Mouse (Mus musculus) WW6 (cell line): ENCODE results near the gene Zc3hav1.

Experiments used
- DNase-seq: peaks from one replicate; pipeline ENCODE4 v3.0.0-alpha.2; 2013; ENCODE audit warnings: low read depth, low spot score

Zc3hav1 gene

GRCm38 (mm10) chr6:38297580-38298245 is 56.7 kb downstream of the Zc3hav1 start:
- no peak for DNase-seq

DNA sequence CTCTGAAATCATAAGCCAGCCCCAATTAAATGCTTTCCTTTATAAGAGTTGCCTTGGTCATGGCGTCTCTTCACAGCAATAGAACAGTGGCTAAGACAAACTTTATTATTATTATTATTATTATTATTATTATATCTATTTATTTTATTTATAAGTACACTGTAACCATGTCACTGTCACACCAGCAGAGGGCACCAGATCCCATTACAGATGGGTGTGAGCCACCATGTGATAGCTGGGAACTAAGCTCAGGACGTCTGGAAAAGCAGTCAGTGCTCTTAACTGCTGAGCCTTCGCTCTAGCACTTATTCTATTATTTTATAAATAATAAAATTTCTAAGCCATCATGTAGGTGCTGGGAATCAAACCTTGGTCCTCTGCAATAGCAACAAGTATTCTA is 60.7 kb downstream of the Zc3hav1 start:
- DNase-seq, result no peak

DNA sequence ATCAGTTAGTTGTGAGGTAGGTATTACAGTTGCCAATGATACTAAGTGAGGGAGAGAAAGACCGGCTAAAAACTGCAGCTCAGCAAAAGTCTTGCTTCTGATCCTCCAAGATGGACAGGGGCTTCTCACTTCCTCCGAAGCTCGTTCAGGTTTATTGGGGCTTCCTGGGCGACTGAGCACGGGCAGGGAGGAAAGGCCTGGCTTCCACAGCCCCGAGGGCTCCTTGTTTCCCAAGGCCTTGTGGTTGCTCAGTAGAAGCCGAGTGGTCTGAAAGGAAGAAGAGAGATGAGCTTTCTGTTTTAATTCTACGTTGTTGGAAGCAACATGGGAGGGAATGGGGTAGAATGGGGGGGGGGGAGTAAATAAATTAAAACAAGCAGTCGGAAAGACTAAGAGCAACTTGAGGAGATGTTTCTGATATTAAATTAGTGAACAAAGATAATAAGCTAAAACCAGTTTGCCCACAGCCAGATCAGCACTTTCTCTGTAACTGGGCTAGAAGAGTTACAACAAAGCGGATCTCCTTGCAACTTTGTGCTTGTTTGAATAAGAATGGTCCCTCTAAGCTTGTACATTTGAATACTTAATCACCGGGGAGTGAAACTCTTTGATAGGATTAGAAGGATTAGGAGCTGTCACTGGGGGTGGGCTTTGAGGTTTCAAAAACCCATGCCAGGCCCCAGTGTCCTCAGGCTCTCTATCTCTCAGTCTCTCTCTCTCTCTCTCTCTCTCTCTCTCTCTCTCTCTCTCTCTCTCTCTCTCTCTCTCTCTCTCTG is 61.3 kb downstream of the Zc3hav1 start:
- DNase-seq, result no peak

DNA sequence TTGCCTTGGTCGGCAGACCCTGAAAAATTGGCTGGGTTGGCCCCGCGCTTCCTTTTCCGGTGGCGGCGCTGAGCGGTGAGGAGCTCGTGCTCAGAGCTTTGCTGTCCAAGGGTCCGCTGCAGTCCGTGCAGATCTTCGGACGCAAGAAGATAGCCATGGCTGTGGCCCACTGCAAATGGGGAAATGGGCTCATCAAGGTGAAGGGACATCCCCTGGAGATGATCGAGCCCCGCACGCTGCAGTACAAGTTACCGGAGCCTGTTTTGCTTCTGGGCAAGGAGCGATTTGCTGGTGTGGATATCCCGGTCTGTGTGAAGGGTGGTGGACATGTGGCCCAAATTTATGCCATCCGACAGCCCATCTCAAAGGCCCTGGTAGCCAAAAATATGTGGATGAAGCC is 70.0 kb downstream of the Zc3hav1 start:
- DNase-seq, result no peak

DNA sequence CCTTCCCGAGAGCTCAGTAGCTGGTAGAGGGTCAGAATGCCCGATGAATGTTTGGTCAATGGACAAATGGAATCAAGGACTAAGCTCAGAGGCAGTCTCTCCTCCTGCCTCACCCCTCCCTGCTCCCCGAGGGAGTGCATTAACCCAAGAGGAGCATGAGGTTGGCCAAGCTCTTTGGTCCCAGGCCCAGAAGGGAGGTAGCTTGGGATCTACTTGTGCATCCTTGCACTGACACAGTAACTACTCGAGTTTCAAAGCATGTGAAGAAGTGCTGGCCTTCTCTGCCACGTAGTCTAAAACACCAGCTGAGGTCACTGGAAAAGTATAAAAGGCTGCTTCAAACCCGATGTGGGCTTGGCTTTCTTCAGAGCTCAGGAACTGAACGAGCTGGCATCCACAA is 89.9 kb downstream of the Zc3hav1 start:
- DNase-seq, result no peak

DNA sequence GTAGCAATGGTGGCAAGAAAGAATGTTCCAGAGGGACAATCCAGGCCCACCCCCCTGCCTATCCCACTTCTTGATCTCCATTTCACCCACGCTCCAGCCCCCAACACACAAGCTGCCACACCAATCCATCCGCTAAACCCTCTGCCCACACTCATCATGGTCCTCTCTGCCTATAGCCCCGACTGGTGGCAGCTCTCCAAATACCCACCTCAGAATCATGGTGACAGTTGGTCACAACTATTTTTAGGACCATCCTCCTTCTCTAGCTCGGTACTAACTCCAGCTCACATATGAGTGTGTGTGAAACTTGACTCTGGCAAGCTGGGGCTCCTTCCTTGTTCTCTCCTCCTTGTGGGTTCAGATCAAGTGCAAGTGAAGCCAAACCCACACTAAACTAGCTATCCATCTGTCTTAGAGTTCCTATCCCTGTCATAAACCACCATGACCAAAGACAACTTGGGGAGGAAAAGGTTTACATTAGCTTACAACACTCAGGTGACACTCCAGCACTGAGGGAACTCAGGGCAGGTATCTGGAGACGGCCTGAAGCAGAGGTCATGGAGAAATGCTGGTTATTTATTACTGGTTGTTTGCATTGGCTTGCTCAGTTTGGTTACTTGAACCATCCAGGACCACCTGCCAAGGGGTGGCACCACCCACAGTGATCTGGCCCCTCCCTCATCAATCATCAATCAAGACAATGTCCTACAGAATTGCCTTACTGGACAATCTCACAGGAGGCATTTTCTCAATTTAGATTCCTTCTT is 90.8 kb downstream of the Zc3hav1 start:
- DNase-seq, result no peak

DNA sequence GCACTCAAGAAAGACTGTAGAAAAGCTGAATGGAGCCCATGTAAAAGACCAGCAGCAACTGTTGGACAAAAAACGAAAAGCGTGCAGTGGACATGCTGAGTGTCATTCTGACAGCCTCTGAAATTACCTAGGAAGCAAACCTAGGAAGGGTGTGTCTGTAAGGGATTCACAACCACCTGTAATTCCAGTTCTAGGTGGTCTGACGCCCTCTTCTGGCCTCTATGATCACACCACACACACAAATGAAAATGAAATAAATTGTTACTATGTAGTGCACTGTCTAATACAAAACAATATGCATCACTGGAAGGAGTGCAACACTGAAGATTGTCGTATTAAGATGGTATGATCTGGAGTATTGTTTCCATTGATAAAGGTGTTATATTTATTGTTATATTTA is 92.5 kb downstream of the Zc3hav1 start:
- DNase-seq, result no peak

GRCm38 (mm10) chr6:38257506-38257905 is 96.9 kb downstream of the Zc3hav1 start:
- no peak for DNase-seq

- no peak for DNase-seq
These were observed 97.6 kb downstream of the Zc3hav1 start for GRCm38 (mm10) chr6:38256793-38257192.

GRCm38 (mm10) chr6:38255794-38256193 is 98.6 kb downstream of the Zc3hav1 start:
- DNase-seq, result no peak
